Mouse (Mus musculus) liver, adult 2 months (tissue): ENCODE measurements around the gene Cactin.

ENCODE experiments used
- CTCF ChIP-seq: fragments of 200-500 bp; IDR thresholded peaks from 2 replicates; pipeline ENCODE4 v1.5.1; 2011; ENCODE audit warnings: low read depth, low read length, control low read depth
- POLR2A ChIP-seq: fragments of 200-500 bp; IDR thresholded peaks from 2 replicates; pipeline ENCODE4 v1.6.1; 2011; ENCODE audit warnings: low read length, control low read depth; ENCODE audit not compliant: insufficient read depth; ENCODE audit errors: extremely low read depth

- no peak for TF ChIP-seq CTCF
- TF ChIP-seq POLR2A = no peak
Measured at GRCm38 (mm10) chr10:81326858-81327257, 6.0 kb downstream of the Cactin start.
